Mouse (Mus musculus): Measurements from ENCODE around the gene Thra. TPM values are rescaled to one million over a fixed set of nuclear protein-coding genes. Genes with fewer than 3 reads are reported as not detected.
A peak's percentile ranks its signal among the peaks of the same experiment; 100 is the strongest.

Gene Thra
- total and polyA plus RNA-seq, 3 experiments: 20.1 to 68.0 (median 33.1) TPM

GRCm38 (mm10) chr11:98725926-98726506 is 14.4 kb upstream of the Thra start:
- ATAC-seq (ENCODE audit: extremely low read depth, insufficient number of reproducible peaks, low FRiP score, poor library complexity, severe bottlenecking) (no peak), DNase-seq (ENCODE audit: low spot score) (no peak)
- TF ChIP-seq GATA1 (IDR thresholded peaks at IDR 0.05; ENCODE audit: borderline replicate concordance, low read length): no peak
- Histone ChIP-seq H3K4me3 (ENCODE audit: low read depth, low read length) (no peak overlapping the region), H3K4me1 (ENCODE audit: insufficient read depth, low read depth, low read length) (peaks cover 38% of the 10 kb centered on the region), H3K9me3 (replicated peaks) (no peaks in the 10 kb centered on the region), H3K36me3 (replicated peaks) (peaks cover 69% of the 10 kb centered on the region), H3K27me3 (ENCODE audit: insufficient read depth, low read length) (peaks cover under 1% of the 10 kb centered on the region; the same call in 1 of the 2 replicates)

GRCm38 (mm10) chr11:98729119-98729588 is 11.3 kb upstream of the Thra start, which contains the start of gene Med24:
TSS of gene Med24 (minus strand) at chr11:98729435.
- DNase-seq (ENCODE audit: low spot score) (peak; percentile 87), ATAC-seq (ENCODE audit: extremely low read depth, insufficient number of reproducible peaks, low FRiP score, poor library complexity, severe bottlenecking) (peak; percentile 98)
- H3K27me3 ChIP-seq (ENCODE audit: insufficient read depth, low read length): peaks cover 13% of the 10 kb centered on the region
- peaks cover 26% of the 10 kb centered on the region for H3K4me1 ChIP-seq (ENCODE audit: insufficient read depth, low read depth, low read length)
- H3K9me3 ChIP-seq (replicated peaks): peaks cover 2% of the 10 kb centered on the region
- TF ChIP-seq TAL1 (conservative IDR thresholded peaks at IDR 0.05; ENCODE audit: low read depth, low read length) (no peak), GATA1 (IDR thresholded peaks at IDR 0.05; ENCODE audit: borderline replicate concordance, low read length) (no peak), CTCF (IDR thresholded peaks at IDR 0.05; ENCODE audit: low read depth, low read length) (no peak), GATA2 (IDR thresholded peaks at IDR 0.05; ENCODE audit: borderline replicate concordance, low read depth, low read length) (no peak), POLR2AphosphoS5 (IDR thresholded peaks at IDR 0.05; ENCODE audit: insufficient replicate concordance, low read depth, low read length) (no peak)
- H3K4me3 ChIP-seq (ENCODE audit: low read depth, low read length): peak within 1 kb of the TSS; percentile 79
- peaks cover 39% of the 10 kb centered on the region for H3K36me3 ChIP-seq (replicated peaks)

GRCm38 (mm10) chr11:98730727-98731126 is 9.7 kb upstream of the Thra start:
- H3K9me3 ChIP-seq (replicated peaks): peaks cover 11% of the 10 kb centered on the region
- H3K27me3 ChIP-seq (ENCODE audit: insufficient read depth, low read length): peaks cover 13% of the 10 kb centered on the region
- ATAC-seq (ENCODE audit: extremely low read depth, insufficient number of reproducible peaks, low FRiP score, poor library complexity, severe bottlenecking) (no peak), DNase-seq (ENCODE audit: low spot score) (no peak)
- peaks cover 23% of the 10 kb centered on the region for H3K36me3 ChIP-seq (replicated peaks)
- H3K4me1 ChIP-seq (ENCODE audit: insufficient read depth, low read depth, low read length): peaks cover 16% of the 10 kb centered on the region
- H3K4me3 ChIP-seq (ENCODE audit: low read depth, low read length): no peak overlapping the region
- TF ChIP-seq TAL1 (conservative IDR thresholded peaks at IDR 0.05; ENCODE audit: low read depth, low read length): no peak
- no peak for TF ChIP-seq POLR2AphosphoS5 (IDR thresholded peaks at IDR 0.05; ENCODE audit: insufficient replicate concordance, low read depth, low read length)
- no peak for TF ChIP-seq CTCF (IDR thresholded peaks at IDR 0.05; ENCODE audit: low read depth, low read length)
- TF ChIP-seq GATA2 (IDR thresholded peaks at IDR 0.05; ENCODE audit: borderline replicate concordance, low read depth, low read length): no peak
- no peak for TF ChIP-seq GATA1 (IDR thresholded peaks at IDR 0.05; ENCODE audit: borderline replicate concordance, low read length)

GRCm38 (mm10) chr11:98731134-98731533 is 9.3 kb upstream of the Thra start:
- TF ChIP-seq CTCF (IDR thresholded peaks at IDR 0.05; ENCODE audit: low read depth, low read length) (no peak), GATA2 (IDR thresholded peaks at IDR 0.05; ENCODE audit: borderline replicate concordance, low read depth, low read length) (no peak)

GRCm38 (mm10) chr11:98734020-98734419 is 6.4 kb upstream of the Thra start:
- no peak for ATAC-seq (ENCODE audit: extremely low read depth, insufficient number of reproducible peaks, low FRiP score, poor library complexity, severe bottlenecking)
- no peak for TF ChIP-seq POLR2AphosphoS5 (IDR thresholded peaks at IDR 0.05; ENCODE audit: insufficient replicate concordance, low read depth, low read length)
- TF ChIP-seq GATA1 (IDR thresholded peaks at IDR 0.05; ENCODE audit: borderline replicate concordance, low read length): no peak
- no peak for TF ChIP-seq TAL1 (conservative IDR thresholded peaks at IDR 0.05; ENCODE audit: low read depth, low read length)
- TF ChIP-seq GATA2 (IDR thresholded peaks at IDR 0.05; ENCODE audit: borderline replicate concordance, low read depth, low read length): no peak
- no peak for TF ChIP-seq CTCF (IDR thresholded peaks at IDR 0.05; ENCODE audit: low read depth, low read length)
- Histone ChIP-seq H3K36me3 (replicated peaks) (no peaks in the 10 kb centered on the region), H3K4me3 (ENCODE audit: low read depth, low read length) (no peak overlapping the region), H3K4me1 (ENCODE audit: insufficient read depth, low read depth, low read length) (peaks cover 20% of the 10 kb centered on the region), H3K27me3 (ENCODE audit: insufficient read depth, low read length) (peaks cover 13% of the 10 kb centered on the region), H3K9me3 (replicated peaks) (peaks cover 11% of the 10 kb centered on the region)
- DNase-seq (ENCODE audit: low spot score): no peak

More at GRCm38 (mm10) chr11:98731134-98731533, 9.3 kb upstream of the Thra start:
- ATAC-seq (ENCODE audit: extremely low read depth, insufficient number of reproducible peaks, low FRiP score, poor library complexity, severe bottlenecking) (no peak), DNase-seq (ENCODE audit: low spot score) (no peak)
- no peak overlapping the region for H3K4me3 ChIP-seq (ENCODE audit: low read depth, low read length)
- peaks cover 13% of the 10 kb centered on the region for H3K27me3 ChIP-seq (ENCODE audit: insufficient read depth, low read length)
- H3K9me3 ChIP-seq (replicated peaks): peaks cover 11% of the 10 kb centered on the region
- peaks cover 19% of the 10 kb centered on the region for H3K36me3 ChIP-seq (replicated peaks)
- peaks cover 12% of the 10 kb centered on the region for H3K4me1 ChIP-seq (ENCODE audit: insufficient read depth, low read depth, low read length)

- Histone ChIP-seq H3K4me3 (ENCODE audit: low read depth, low read length) (no peak overlapping the region), H3K36me3 (replicated peaks) (no peaks in the 10 kb centered on the region), H3K9me3 (replicated peaks) (peaks cover 11% of the 10 kb centered on the region), H3K27me3 (ENCODE audit: insufficient read depth, low read length) (peaks cover 13% of the 10 kb centered on the region), H3K4me1 (ENCODE audit: insufficient read depth, low read depth, low read length) (peaks cover 28% of the 10 kb centered on the region)
- DNase-seq (ENCODE audit: low spot score) (no peak), ATAC-seq (ENCODE audit: extremely low read depth, insufficient number of reproducible peaks, low FRiP score, poor library complexity, severe bottlenecking) (no peak)
- TF ChIP-seq GATA2 (IDR thresholded peaks at IDR 0.05; ENCODE audit: borderline replicate concordance, low read depth, low read length) (no peak), CTCF (IDR thresholded peaks at IDR 0.05; ENCODE audit: low read depth, low read length) (no peak), GATA1 (IDR thresholded peaks at IDR 0.05; ENCODE audit: borderline replicate concordance, low read length) (no peak), POLR2AphosphoS5 (IDR thresholded peaks at IDR 0.05; ENCODE audit: insufficient replicate concordance, low read depth, low read length) (no peak), TAL1 (conservative IDR thresholded peaks at IDR 0.05; ENCODE audit: low read depth, low read length) (no peak)
Observed at GRCm38 (mm10) chr11:98735111-98735510, 5.3 kb upstream of the Thra start.

Data from G1E (cell line).